ENCODE assay signal across 8 mouse cellular contexts in genomic region chr9:22224536-22225503, GRCm38 (mm10). TPM values are rescaled to one million over a fixed set of nuclear protein-coding genes. Genes with fewer than 3 reads are reported as not detected.
DNase-seq lines count a peak whose midpoint lies in the region; ATAC-seq and TF ChIP-seq lines count a peak whose summit lies in the region.

No protein-coding gene starts in this region.

- peak overlapping the region; percentile 87 for H3K4me2 ChIP-seq in heart, embryonic 12.5 days

- WGBS in heart, embryonic 12.5 days = 23% methylated on average over 16 of the region's 17 CpGs
- 37% methylated on average over 13 of the region's 17 CpGs for WGBS in macrophage (ENCODE audit: missing documents)
- 22% methylated on average over 17 of the region's 17 CpGs for WGBS in spleen, adult 2 months

- peaks cover 19% of the 10 kb centered on the region for H3K79me3 ChIP-seq in C2C12 (ENCODE audit: low read depth)

- peak; percentile 65 to 72 for DNase-seq in cerebellum, postnatal 10 days
- peak; percentile 32 for DNase-seq in kidney, postnatal 14 days
- DNase-seq in spleen, adult 2 months (ENCODE audit: low read depth in 1 of 2, low spot score in 2 of 2) = peak; percentile 17 to 77
- no peak for DNase-seq in frontal cortex, postnatal 25 days (ENCODE audit: low spot score in 2 of 2)

- H3K9ac ChIP-seq in ES-Bruce4 (ENCODE audit: low read depth, poor library complexity, severe bottlenecking) = peak overlapping the region; percentile 38
- 0 out of 2 replicates have a peak overlapping the region, but pooled peaks have one; percentile 47 for H3K9ac ChIP-seq in heart, embryonic 12.5 days

- 0 out of 2 replicates have a peak, but pooled peaks have one; percentile 5 for ATAC-seq in heart, embryonic 12.5 days (ENCODE audit: insufficient number of reproducible peaks, low FRiP score)

- no peak overlapping the region for H3ac ChIP-seq in C2C12 (ENCODE audit: control insufficient read depth, insufficient read length, low read depth)

- H3K4me1 ChIP-seq in ES-Bruce4 (ENCODE audit: control insufficient read depth, insufficient read depth, low read length) = no peaks in the 10 kb centered on the region
- H3K4me1 ChIP-seq in heart, embryonic 12.5 days (replicated peaks) = peaks cover 8% of the 10 kb centered on the region; the same call in 1 of the 2 replicates
- no peaks in the 10 kb centered on the region; the same call in 1 of the 2 replicates for H3K4me1 ChIP-seq in spleen, adult 2 months (ENCODE audit: control insufficient read depth, insufficient read depth, insufficient read length)

- TF ChIP-seq POLR2A in ES-Bruce4 (IDR thresholded peaks at IDR 0.05; ENCODE audit: insufficient read depth, low read length) = no peak
- TF ChIP-seq POLR2A in spleen, adult 2 months (IDR thresholded peaks at IDR 0.05; ENCODE audit: low read depth, low read length) = no peak

- H3K79me2 ChIP-seq in C2C12 (ENCODE audit: control insufficient read depth, insufficient read depth) (peaks cover 32% of the 10 kb centered on the region), macrophage (ENCODE audit: inconsistent target) (peaks cover 37% of the 10 kb centered on the region)

- H3K36me3 ChIP-seq in C2C12 (ENCODE audit: control insufficient read depth, insufficient read depth) = peaks cover 4% of the 10 kb centered on the region
- no peaks in the 10 kb centered on the region for H3K36me3 ChIP-seq in ES-Bruce4 (ENCODE audit: control insufficient read depth, insufficient read depth, low read length, poor library complexity, severe bottlenecking)
- peaks cover 4% of the 10 kb centered on the region; the same call in 1 of the 2 replicates for H3K36me3 ChIP-seq in heart, embryonic 12.5 days
- no peaks in the 10 kb centered on the region for H3K36me3 ChIP-seq in macrophage (ENCODE audit: inconsistent target)
- no peaks in the 10 kb centered on the region for H3K36me3 ChIP-seq in spleen, adult 2 months (ENCODE audit: control insufficient read depth, insufficient read depth, low read length)

- H3K4me3 ChIP-seq in C2C12 (ENCODE audit: insufficient read depth, poor library complexity, severe bottlenecking) = peak overlapping the region; percentile 44
- peak overlapping the region; percentile 65 for H3K4me3 ChIP-seq in ES-Bruce4 (ENCODE audit: low read depth, low read length)
- H3K4me3 ChIP-seq in heart, embryonic 12.5 days = peak overlapping the region; percentile 89
- H3K4me3 ChIP-seq in macrophage (ENCODE audit: inconsistent target) = peak overlapping the region; percentile 57
- peak overlapping the region; percentile 85 for H3K4me3 ChIP-seq in spleen, adult 2 months (ENCODE audit: extremely low read depth, insufficient read depth, insufficient read length)

- H3K27me3 ChIP-seq in C2C12 (ENCODE audit: control insufficient read depth, insufficient read depth, insufficient read length) = no peaks in the 10 kb centered on the region
- no peaks in the 10 kb centered on the region for H3K27me3 ChIP-seq in ES-Bruce4 (ENCODE audit: control insufficient read depth, insufficient read depth, low read length, poor library complexity, severe bottlenecking)
- no peaks in the 10 kb centered on the region for H3K27me3 ChIP-seq in heart, embryonic 12.5 days (replicated peaks)
- H3K27me3 ChIP-seq in spleen, adult 2 months (ENCODE audit: control insufficient read depth, insufficient read depth, low read length) = no peaks in the 10 kb centered on the region

- H3K27ac ChIP-seq in ES-Bruce4 (ENCODE audit: insufficient read depth, low read length) (no peak overlapping the region), macrophage (peak overlapping the region; percentile 58)
- peak overlapping the region; percentile 96; the same call in 1 of the 2 replicates for H3K27ac ChIP-seq in heart, embryonic 12.5 days (ENCODE audit: poor library complexity, severe bottlenecking)
- H3K27ac ChIP-seq in spleen, adult 2 months (ENCODE audit: insufficient read depth, low read length) = peak overlapping the region; percentile 71

- no peak for TF ChIP-seq CTCF in C2C12 (IDR thresholded peaks at IDR 0.05; ENCODE audit: control insufficient read depth, insufficient read depth, insufficient read length)
- no peak for TF ChIP-seq CTCF in ES-Bruce4 (IDR thresholded peaks at IDR 0.05; ENCODE audit: low read depth, low read length)
- no peak for TF ChIP-seq CTCF in spleen, adult 2 months (IDR thresholded peaks at IDR 0.05; ENCODE audit: extremely low read depth, insufficient read depth, insufficient read length, insufficient replicate concordance)

- no peak for TF ChIP-seq EP300 in ES-Bruce4 (IDR thresholded peaks at IDR 0.05; ENCODE audit: insufficient read depth, low read depth, low read length)

- H3K9me3 ChIP-seq in ES-Bruce4 (replicated peaks; ENCODE audit: control insufficient read depth, insufficient read depth, low read length, poor library complexity, severe bottlenecking) = peaks cover 4% of the 10 kb centered on the region
- H3K9me3 ChIP-seq in heart, embryonic 12.5 days (replicated peaks) = no peaks in the 10 kb centered on the region

TF ChIP-seq in C2C12, 6 proteins besides CTCF, POLR2A, EP300 and RAD21:
- TF ChIP-seq MAX (IDR thresholded peaks at IDR 0.05) (no peak), CEBPB (IDR thresholded peaks at IDR 0.05; ENCODE audit: low read depth) (peak; percentile 32)

RNA-seq across cellular contexts. Expression of gene Zfp809, which starts 0.7 kb away (rescaled TPM):
- 4.5 TPM for polyA plus RNA-seq in C2C12 (2012; fragmentation: generic; extraction: Trizol)
- 34.4 and 41.6 TPM in 2 replicates for polyA plus RNA-seq in ES-Bruce4 (2011; ENCODE audit: insufficient read depth, insufficient read length, low read depth, missing spikeins)
- 19.1 and 20.0 TPM in 2 replicates for polyA plus RNA-seq in heart, embryonic 12.5 days (2016; fragmentation: Nextera tagmentation; extraction: Ambion mirVana)
- total RNA-seq in macrophage (2018; cell fraction: chromatin; rRNA removed) = 10 to 100 TPM; 10.3 to 58.9 (median 30.0) TPM
- 10 to 100 TPM in 20 of 26 experiments, 1 to 10 TPM in 6; 5.2 to 21.7 (median 16.7) TPM for total RNA-seq in macrophage (2018; cell fraction: cytosol; rRNA removed)
- total RNA-seq in macrophage (2018; cell fraction: nucleus; rRNA removed) = 10 to 100 TPM; 12.6 to 60.3 (median 25.4) TPM
- polyA plus RNA-seq in macrophage (2018) = 13.0 to 19.3 TPM (median 14.8 TPM) in 3 replicates
- polyA plus RNA-seq in spleen, adult 2 months (2012; rRNA removed) = 13.8 and 15.1 TPM in 2 replicates

RNA-seq across cellular contexts. Expression of gene Zfp599, which starts 34.9 kb away (rescaled TPM):
- polyA plus RNA-seq in C2C12 (2012; fragmentation: generic; extraction: Trizol) (0.76 TPM), ES-Bruce4 (2011; ENCODE audit: insufficient read depth, insufficient read length, low read depth, missing spikeins) (10.8 and 11.4 TPM in 2 replicates), macrophage (2018) (0.06 to 0.07 TPM in 2 of 3 replicates, not detected in the other)
- 4.1 and 4.8 TPM in 2 replicates for polyA plus RNA-seq in heart, embryonic 12.5 days (2016; fragmentation: Nextera tagmentation; extraction: Ambion mirVana)
- total RNA-seq in macrophage (2018; cell fraction: chromatin; rRNA removed) = under 1 TPM in 13 of 26 experiments, not detected in 13; 0.17 to 0.57 (median 0.25) TPM
- total RNA-seq in macrophage (2018; cell fraction: cytosol; rRNA removed) = under 1 TPM in 13 of 26 experiments, not detected in 13; 0.03 to 0.09 (median 0.06) TPM
- under 1 TPM in 12 of 26 experiments, not detected in 14; 0.10 to 0.58 (median 0.20) TPM for total RNA-seq in macrophage (2018; cell fraction: nucleus; rRNA removed)
- polyA plus RNA-seq in spleen, adult 2 months (2012; rRNA removed) = 0.13 and 0.15 TPM in 2 replicates

RNA-seq across cellular contexts. Expression of gene Zfp872, which starts 36.9 kb away (rescaled TPM):
- polyA plus RNA-seq in C2C12 (2012; fragmentation: generic; extraction: Trizol) (not detected), ES-Bruce4 (2011; ENCODE audit: insufficient read depth, insufficient read length, low read depth, missing spikeins) (1.2 and 1.4 TPM in 2 replicates), macrophage (2018) (not detected in 3 replicates)
- polyA plus RNA-seq in heart, embryonic 12.5 days (2016; fragmentation: Nextera tagmentation; extraction: Ambion mirVana) = 0.17 TPM in 1 of 2 replicates, not detected in the other
- not detected for total RNA-seq in macrophage (2018; cell fraction: chromatin; rRNA removed)
- total RNA-seq in macrophage (2018; cell fraction: cytosol; rRNA removed) = not detected
- not detected for total RNA-seq in macrophage (2018; cell fraction: nucleus; rRNA removed)
- not detected in 2 replicates for polyA plus RNA-seq in spleen, adult 2 months (2012; rRNA removed)

Comparison
In these comparisons a context has a peak if more than half of its experiments do, and no peak if none do; other contexts are left out.
1. DNase-seq: peak in cerebellum, postnatal 10 days (2 of 2), kidney, postnatal 14 days (single experiment) and spleen, adult 2 months (2 of 2); none in frontal cortex, postnatal 25 days (0 of 2).
2. Peak in every context shown above with its lines, with median percentiles within 50 percentile points of each other: H3K4me3 ChIP-seq.